8 mouse cellular contexts compared by ENCODE assay signal in genomic region chr4:119173851-119174453, GRCm38 (mm10). TPM values are rescaled to one million over a fixed set of nuclear protein-coding genes. Genes with fewer than 3 reads are reported as not detected.
DNase-seq lines count a peak whose midpoint lies in the region; ATAC-seq and TF ChIP-seq lines count a peak whose summit lies in the region.

Gene Zfp691, minus strand, starts transcription at chr4:119174195.

- no peaks in the 10 kb centered on the region for H3K27me3 ChIP-seq in hindbrain, embryonic 10.5 days (ENCODE audit: insufficient read depth, poor library complexity, severe bottlenecking)
- no peaks in the 10 kb centered on the region for H3K27me3 ChIP-seq in lung, postnatal 0 days (replicated peaks; ENCODE audit: insufficient read depth, low read length)

- H3K4me2 ChIP-seq in lung, postnatal 0 days (replicated peaks; ENCODE audit: low read depth, low read length), result peak within 1 kb of the TSS; percentile 82

- under 1% methylated on average over 40 of the region's 40 CpGs for WGBS in hindbrain, embryonic 10.5 days
- WGBS in lung, postnatal 0 days, result under 1% methylated on average over 38 of the region's 40 CpGs

- no peaks in the 10 kb centered on the region for H3K9me3 ChIP-seq in hindbrain, embryonic 10.5 days
- H3K9me3 ChIP-seq in lung, postnatal 0 days (ENCODE audit: low read length), result no peaks in the 10 kb centered on the region

- peak within 1 kb of the TSS; percentile 83 for H3K4me3 ChIP-seq in hindbrain, embryonic 10.5 days
- peak within 1 kb of the TSS; percentile 73 for H3K4me3 ChIP-seq in lung, postnatal 0 days (ENCODE audit: low read depth, low read length)

- no peak for TF ChIP-seq EP300 in lung, postnatal 0 days (IDR thresholded peaks at IDR 0.05)

- H3K36me3 ChIP-seq in hindbrain, embryonic 10.5 days, result peaks cover 31% of the 10 kb centered on the region
- H3K36me3 ChIP-seq in lung, postnatal 0 days (ENCODE audit: insufficient read depth, low read length), result peaks cover 10% of the 10 kb centered on the region; the same call in 1 of the 2 replicates

- peak; percentile 100 for ATAC-seq in frontal cortex, adult (ENCODE audit: low TSS enrichment)
- peak; percentile 100 for ATAC-seq in lung, postnatal 0 days

- peaks cover 27% of the 10 kb centered on the region for H3K4me1 ChIP-seq in hindbrain, embryonic 10.5 days (replicated peaks)
- no peaks in the 10 kb centered on the region for H3K4me1 ChIP-seq in lung, postnatal 0 days (ENCODE audit: insufficient read depth, low read depth, low read length)

- no peak for TF ChIP-seq CTCF in lung, postnatal 0 days (IDR thresholded peaks at IDR 0.05)

- peak within 1 kb of the TSS; percentile 93 for H3K27ac ChIP-seq in hindbrain, embryonic 10.5 days
- peak within 1 kb of the TSS; percentile 55 for H3K27ac ChIP-seq in lung, postnatal 0 days (ENCODE audit: low read length)

- DNase-seq in MN1 (ENCODE audit: low spot score), result peak; percentile 93
- DNase-seq in cerebellum, adult 9-10 months, result peak; percentile 98
- DNase-seq in hindbrain, embryonic 10.5 days (ENCODE audit: low spot score), result peak; percentile 93
- DNase-seq in layer of hippocampus, adult 9-11 months, result peak; percentile 97
- DNase-seq in lung, postnatal 0 days (ENCODE audit: low spot score), result peak; percentile 99
- peak; percentile 84 for DNase-seq in ovary, postnatal 14 days (ENCODE audit: low spot score)
- peak; percentile 96 for DNase-seq in thymus, postnatal 14 days

- peak within 1 kb of the TSS; percentile 70 for H3K9ac ChIP-seq in lung, postnatal 0 days (replicated peaks; ENCODE audit: low read depth)

RNA-seq across cellular contexts. Expression of gene Zfp691, which starts in this region (rescaled TPM):
- 10.0 and 11.0 TPM in 2 replicates for polyA plus RNA-seq in hindbrain, embryonic 10.5 days (2016; fragmentation: Nextera tagmentation; extraction: Ambion mirVana)
- polyA plus RNA-seq in lung, postnatal 0 days (2015; fragmentation: Nextera tagmentation; extraction: Ambion mirVana), result 4.6 and 5.8 TPM in 2 replicates

Comparison
In these comparisons a context has a peak if more than half of its experiments do, and no peak if none do; other contexts are left out.
1. Peak in every context shown above with its lines: DNase-seq, ATAC-seq, H3K4me3 ChIP-seq and H3K27ac ChIP-seq.